Mouse (Mus musculus) ES-E14 (cell line): ENCODE results near the gene Hemgn. TPM values are rescaled to one million over a fixed set of nuclear protein-coding genes. Genes with fewer than 3 reads are reported as not detected.

Experiments
- DNase-seq: peaks from one replicate; pipeline ENCODE4 v3.0.0-alpha.2; 2013; ENCODE audit warnings: low read depth, low spot score
- H3K27ac ChIP-seq: 2 replicates; pipeline ENCODE4 v1.5.1; 2012; ENCODE audit warnings: low read depth, mild to moderate bottlenecking, low read length, moderate library complexity, mixed read lengths; ENCODE audit not compliant: poor library complexity, insufficient read depth, severe bottlenecking
- H3K36me3 ChIP-seq: 2 replicates; pipeline ENCODE4 v1.6.1; 2012; ENCODE audit warnings: mild to moderate bottlenecking, low read length, moderate library complexity, mixed read lengths; ENCODE audit not compliant: control insufficient read depth, poor library complexity, insufficient read depth, severe bottlenecking
- H3K4me1 ChIP-seq, 2 experiments: fragments of 150-350 bp in 1 of 2; sonication (generic) in 1 of 2; 2 replicates each; pipeline ENCODE4 v1.6.1; 2012; ENCODE audit warnings: low read length in 2 of 2, mild to moderate bottlenecking in 1 of 2, mixed read lengths in 1 of 2; ENCODE audit not compliant: control insufficient read depth in 2 of 2, insufficient read depth in 2 of 2, poor library complexity in 1 of 2
- H3K4me3 ChIP-seq, 2 experiments: fragments of 150-350 bp in 1 of 2; sonication (generic) in 1 of 2; 2 replicates each; pipeline ENCODE4 v1.5.1; 2012; ENCODE audit warnings: low read length in 2 of 2, low read depth in 1 of 2, mild to moderate bottlenecking in 1 of 2, mixed read lengths in 1 of 2; ENCODE audit not compliant: insufficient read depth in 1 of 2, poor library complexity in 1 of 2, severe bottlenecking in 1 of 2
- H3K9ac ChIP-seq: 2 replicates; pipeline ENCODE4 v1.6.1; 2012; ENCODE audit warnings: low read depth, mild to moderate bottlenecking, low read length, mixed read lengths; ENCODE audit not compliant: poor library complexity, insufficient read depth, severe bottlenecking
- H3K9me3 ChIP-seq: fragments of 150-350 bp; sonication (generic); 2 replicates; pipeline ENCODE4 v1.6.1; 2012; ENCODE audit warnings: low read depth, mild to moderate bottlenecking, low read length; ENCODE audit not compliant: control insufficient read depth, insufficient read depth
- CHD2 ChIP-seq: IDR thresholded peaks from 2 replicates; pipeline ENCODE4 v1.6.1; 2014; ENCODE audit warnings: mild to moderate bottlenecking, low read depth, low read length, inconsistent platforms
- HCFC1 ChIP-seq: IDR thresholded peaks from 2 replicates; pipeline ENCODE4 v1.6.1; 2012; ENCODE audit warnings: low read length, inconsistent platforms, borderline replicate concordance; ENCODE audit not compliant: insufficient read depth
- MAFK ChIP-seq: IDR thresholded peaks from 2 replicates; pipeline ENCODE4 v1.6.1; 2014; ENCODE audit warnings: mild to moderate bottlenecking, low read depth, low read length, inconsistent platforms; ENCODE audit not compliant: insufficient read depth
- ZC3H11A ChIP-seq: IDR thresholded peaks from 2 replicates; pipeline ENCODE4 v1.6.1; 2012; ENCODE audit warnings: low read depth, mild to moderate bottlenecking, inconsistent platforms, low read length, borderline replicate concordance
- ZNF384 ChIP-seq: IDR thresholded peaks from 2 replicates; pipeline ENCODE4 v1.6.1; 2012; ENCODE audit warnings: low read depth, low read length, inconsistent platforms
- in situ Hi-C, 2 experiments: fragments of 600-800 bp; cut with MboI; formaldehyde crosslinking; loops; one replicate each; pipeline ENCODE4 v1.15.1; 2025; ENCODE audit warnings: low sequenced_read_pairs in 2 of 2, inconsistent platforms in 1 of 2; ENCODE audit not compliant: unreplicated experiment in 2 of 2
- total RNA-seq: library from RNA; depleted of rRNA; stranded (reverse); fragments of 300-350 nt; gene quantifications from 2 replicates; pipeline ENCODE4 v1.2.3, GENCODE M21; 2012

The Hemgn gene
- total RNA-seq, 1 experiment: not detected

DNA sequence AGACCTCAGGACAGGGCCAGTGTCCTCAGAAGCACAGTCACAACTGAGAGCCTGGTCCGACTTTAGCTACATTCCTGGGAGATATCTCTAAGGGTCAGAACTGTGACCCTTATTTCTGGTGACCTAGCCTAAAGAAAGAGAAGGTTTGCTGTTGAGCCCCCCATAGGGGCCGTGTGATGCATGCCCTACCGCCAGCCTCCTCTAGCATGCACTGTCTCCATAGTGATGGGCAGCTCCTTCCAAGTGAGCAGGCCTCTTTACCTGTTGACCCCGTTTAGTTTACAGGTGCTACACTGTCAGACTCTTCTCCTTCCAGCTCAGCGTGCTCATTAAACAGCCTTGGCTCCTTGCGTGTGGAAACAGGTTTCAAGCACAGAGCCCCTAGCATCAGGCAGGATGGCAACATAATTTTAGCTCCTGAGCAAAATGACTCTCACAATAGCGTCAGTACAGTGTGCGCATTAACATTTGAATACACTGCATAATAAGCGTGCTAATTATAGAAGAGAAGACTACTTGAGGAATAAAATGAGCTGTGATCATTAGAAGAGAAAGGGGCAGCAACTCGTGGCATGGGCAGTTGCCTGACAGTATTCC lies 15.7 kb upstream of the Hemgn start:
- no peaks in the 10 kb centered on the region for H3K4me1 ChIP-seq
- H3K9ac ChIP-seq: no peak overlapping the region
- no peak for TF ChIP-seq MAFK
- no peak for TF ChIP-seq CHD2
- no peak for TF ChIP-seq ZC3H11A
- TF ChIP-seq HCFC1: no peak
- no peak for TF ChIP-seq ZNF384
- H3K4me3 ChIP-seq: no peak overlapping the region
- in situ Hi-C loops: no loop called here
- H3K36me3 ChIP-seq: no peaks in the 10 kb centered on the region
- H3K9me3 ChIP-seq: no peaks in the 10 kb centered on the region
- no peak overlapping the region for H3K27ac ChIP-seq
- no peak for DNase-seq

DNA sequence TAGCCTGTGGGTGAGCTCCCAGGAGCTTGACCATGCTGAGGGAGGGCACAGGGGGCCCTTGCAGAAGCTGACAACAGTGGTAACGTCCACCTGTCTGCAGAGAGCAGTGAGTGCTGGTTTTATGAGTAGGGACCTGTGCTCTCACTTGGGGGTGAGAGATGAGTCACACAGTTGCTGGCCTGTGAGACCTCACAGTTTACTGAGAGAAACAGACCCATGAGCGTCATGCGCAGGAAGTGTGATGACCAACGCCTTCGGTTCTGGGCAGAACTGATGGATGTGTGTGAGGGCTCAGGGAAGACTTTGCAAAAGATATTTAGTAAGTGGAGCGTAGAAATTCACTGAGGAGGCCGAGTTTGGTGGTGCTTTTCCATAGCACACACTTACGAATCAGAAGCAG lies 9.3 kb upstream of the Hemgn start:
- H3K4me1 ChIP-seq: peaks cover 0 to 2% of the 10 kb centered on the region in 2 experiments; a peak in 1 of 4 replicates
- DNase-seq: no peak
- in situ Hi-C loops: no loop called here
- H3K9ac ChIP-seq: no peak overlapping the region
- no peaks in the 10 kb centered on the region for H3K9me3 ChIP-seq
- no peak overlapping the region for H3K4me3 ChIP-seq
- TF ChIP-seq HCFC1 (no peak), MAFK (no peak), ZC3H11A (no peak), ZNF384 (no peak), CHD2 (no peak)
- no peak overlapping the region for H3K27ac ChIP-seq
- no peaks in the 10 kb centered on the region for H3K36me3 ChIP-seq

DNA sequence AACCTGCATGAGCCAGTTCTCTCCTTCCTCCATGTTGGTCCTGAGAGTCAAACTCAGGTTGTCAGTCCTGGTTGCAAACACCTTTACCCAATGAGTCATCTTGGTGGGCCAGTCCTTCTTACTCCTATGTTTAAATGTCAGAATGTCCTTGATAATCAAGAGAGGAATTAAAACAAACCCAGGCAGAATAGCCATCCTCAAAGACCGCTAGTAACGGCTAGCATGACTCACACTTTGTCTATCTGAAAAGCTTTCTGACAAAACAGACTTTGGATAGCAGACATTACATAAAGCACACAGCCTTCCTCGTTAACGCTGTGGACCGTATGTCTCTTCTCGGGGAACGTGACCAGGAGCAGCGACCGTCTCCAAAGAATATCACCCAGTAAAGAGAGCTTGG lies 5.5 kb upstream of the Hemgn start:
- Histone ChIP-seq H3K9me3 (no peaks in the 10 kb centered on the region), H3K4me1 (peaks cover 0 to 6% of the 10 kb centered on the region in 2 experiments; a peak in 1 of 4 replicates), H3K9ac (no peak overlapping the region), H3K27ac (no peak overlapping the region), H3K4me3 (no peak overlapping the region), H3K36me3 (no peaks in the 10 kb centered on the region)
- TF ChIP-seq CHD2 (no peak), MAFK (no peak), ZNF384 (no peak), HCFC1 (no peak), ZC3H11A (no peak)
- DNase-seq: no peak
- in situ Hi-C loops: no loop called here

DNA sequence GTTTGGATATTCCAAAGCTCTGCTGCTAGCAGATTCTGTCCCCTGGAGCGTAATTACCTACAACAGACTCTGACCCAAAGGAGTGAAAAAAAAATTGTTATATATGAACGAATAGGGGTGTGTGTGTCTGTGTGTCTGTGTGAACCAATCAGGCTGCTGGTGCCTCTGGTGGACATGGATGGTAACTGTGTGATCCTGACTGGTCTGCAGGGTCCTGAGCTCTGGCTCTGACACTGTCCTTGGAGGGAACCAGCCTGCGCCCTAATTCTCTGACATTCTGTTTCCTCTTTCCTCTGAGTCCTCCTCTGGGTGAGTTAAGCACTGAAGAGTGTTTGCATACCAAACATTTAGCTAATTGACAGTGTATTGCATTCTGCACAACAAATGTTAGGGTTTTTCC lies 4.2 kb upstream of the Hemgn start:
- Histone ChIP-seq H3K9ac (no peak overlapping the region), H3K36me3 (no peaks in the 10 kb centered on the region), H3K4me3 (no peak overlapping the region), H3K9me3 (no peaks in the 10 kb centered on the region), H3K4me1 (peaks cover 0 to 6% of the 10 kb centered on the region in 2 experiments; a peak in 1 of 4 replicates), H3K27ac (no peak overlapping the region)
- peak; percentile 25 for DNase-seq
- TF ChIP-seq HCFC1 (no peak), ZC3H11A (no peak), MAFK (no peak), ZNF384 (no peak), CHD2 (no peak)
- in situ Hi-C loops: no loop called here

DNA sequence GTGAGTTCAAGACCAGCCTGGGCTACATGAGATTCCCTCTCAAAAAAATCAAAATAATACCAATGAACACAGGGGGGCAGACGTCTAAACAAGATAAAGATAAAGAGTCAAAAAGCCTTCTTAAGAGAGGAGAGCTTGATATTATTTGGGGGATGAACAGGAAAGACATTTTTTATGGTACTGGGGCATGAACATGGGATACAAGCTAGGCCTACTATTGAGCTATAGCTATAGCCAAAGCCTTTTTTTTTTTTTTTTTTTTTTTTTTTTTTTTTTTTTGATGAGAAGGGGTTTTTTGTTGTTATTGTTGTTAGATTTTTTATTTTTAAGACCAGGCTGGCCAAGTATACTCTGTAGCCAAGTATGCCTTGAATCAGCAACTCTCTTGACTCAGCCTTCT lies 1.2 kb downstream of the Hemgn start:
- in situ Hi-C loops: no loop called here
- TF ChIP-seq ZNF384 (peak; percentile 66; the same call in 1 of the 2 replicates), ZC3H11A (no peak)
- Histone ChIP-seq H3K4me1 (peaks cover 0 to 4% of the 10 kb centered on the region in 2 experiments; a peak in 1 of 4 replicates), H3K27ac (no peak overlapping the region), H3K9ac (no peak overlapping the region), H3K9me3 (no peaks in the 10 kb centered on the region), H3K4me3 (no peak overlapping the region), H3K36me3 (no peaks in the 10 kb centered on the region)
- DNase-seq: no peak
